Mouse (Mus musculus) liver, embryonic 14.5 days (tissue): Measurements from ENCODE around the gene Ccr9.

Source experiments
- CTCF ChIP-seq: IDR thresholded peaks from 2 replicates; pipeline ENCODE4 v1.5.1; 2016; ENCODE audit warnings: antibody characterized with exemption, low read depth, control low read depth
- EP300 ChIP-seq: IDR thresholded peaks from 2 replicates; pipeline ENCODE4 v1.6.1; 2016; ENCODE audit warnings: antibody characterized with exemption, low read depth

- TF ChIP-seq CTCF (no peak), EP300 (no peak)
These were observed 128.0 kb downstream of the Ccr9 start, which contains the start of gene Cxcr6 for GRCm38 (mm10) chr9:123806267-123806666.
